8 mouse cellular contexts compared by ENCODE assay signal in genomic region chr17:27557181-27557926, GRCm38 (mm10). TPM values are rescaled to one million over a fixed set of nuclear protein-coding genes. Genes with fewer than 3 reads are reported as not detected.
DNase-seq lines count a peak whose midpoint lies in the region; ATAC-seq and TF ChIP-seq lines count a peak whose summit lies in the region.

No protein-coding gene starts in this region.

- H3K4me2 ChIP-seq in forebrain, embryonic 13.5 days, result peak overlapping the region; percentile 85

- H3K36me3 ChIP-seq in kidney, adult 2 months (ENCODE audit: control insufficient read depth, insufficient read depth, low read length), result no peaks in the 10 kb centered on the region
- peaks cover 18% of the 10 kb centered on the region for H3K36me3 ChIP-seq in forebrain, embryonic 13.5 days (ENCODE audit: poor library complexity, severe bottlenecking)
- H3K36me3 ChIP-seq in megakaryocyte, embryonic 14.5 days (replicated peaks; ENCODE audit: low read length), result peaks cover 31% of the 10 kb centered on the region

- no peak for TF ChIP-seq CTCF in kidney, adult 2 months (conservative IDR thresholded peaks at IDR 0.05; ENCODE audit: insufficient read depth, insufficient read length, low read depth, low read length)

- peaks cover 4% of the 10 kb centered on the region; the same call in 1 of the 2 replicates for H3K4me1 ChIP-seq in kidney, adult 2 months (ENCODE audit: control insufficient read depth, insufficient read depth, low read length)
- peaks cover 48% of the 10 kb centered on the region for H3K4me1 ChIP-seq in forebrain, embryonic 13.5 days
- peaks cover 86% of the 10 kb centered on the region for H3K4me1 ChIP-seq in megakaryocyte, embryonic 14.5 days

- no peak overlapping the region for H3K27ac ChIP-seq in kidney, adult 2 months (ENCODE audit: insufficient read depth, low read depth, low read length)
- H3K27ac ChIP-seq in forebrain, embryonic 13.5 days, result peak overlapping the region; percentile 97

- H3K4me3 ChIP-seq in kidney, adult 2 months (ENCODE audit: insufficient read depth, low read depth, low read length), result peak overlapping the region; percentile 61
- peak overlapping the region; percentile 78 for H3K4me3 ChIP-seq in forebrain, embryonic 13.5 days
- H3K4me3 ChIP-seq in megakaryocyte, embryonic 14.5 days (replicated peaks), result peak overlapping the region; percentile 96

- no peak for TF ChIP-seq POLR2A in kidney, adult 2 months (IDR thresholded peaks at IDR 0.05; ENCODE audit: low read depth, low read length)

- 3% methylated on average over 65 of the region's 75 CpGs for WGBS in kidney, adult 2 months
- WGBS in forebrain, embryonic 13.5 days, result under 1% methylated on average over 54 of the region's 75 CpGs

- H3K9ac ChIP-seq in forebrain, embryonic 13.5 days, result peak overlapping the region; percentile 95

- peak; percentile 50 for ATAC-seq in forebrain, embryonic 13.5 days

- H3K9me3 ChIP-seq in forebrain, embryonic 13.5 days (replicated peaks), result no peaks in the 10 kb centered on the region
- no peaks in the 10 kb centered on the region for H3K9me3 ChIP-seq in megakaryocyte, embryonic 14.5 days

- H3K27me3 ChIP-seq in kidney, adult 2 months (replicated peaks; ENCODE audit: control insufficient read depth, insufficient read depth, low read length), result no peaks in the 10 kb centered on the region
- H3K27me3 ChIP-seq in forebrain, embryonic 13.5 days, result no peaks in the 10 kb centered on the region; the same call in 1 of the 2 replicates
- H3K27me3 ChIP-seq in megakaryocyte, embryonic 14.5 days (replicated peaks), result no peaks in the 10 kb centered on the region

- no peak for DNase-seq in kidney, adult 2 months
- no peak for DNase-seq in kidney, adult 8-10 months
- peak; percentile 86 for DNase-seq in R1 (ENCODE audit: low read depth, low spot score)
- peak; percentile 72 for DNase-seq in kidney, postnatal 10 days
- peak; percentile 73 to 86 for DNase-seq in spleen, postnatal 4 days (ENCODE audit: low spot score in 2 of 2)
- no peak for DNase-seq in left cerebral cortex, adult 8-10 months (ENCODE audit: low spot score in 2 of 2)

RNA-seq across cellular contexts. Expression of gene Hmga1, which starts 1.1 kb away (rescaled TPM):
- polyA plus RNA-seq in kidney, adult 2 months (2012; rRNA removed), result 37.4 and 38.9 TPM in 2 replicates
- polyA plus RNA-seq in forebrain, embryonic 13.5 days (2015; fragmentation: Nextera tagmentation; extraction: Ambion mirVana), result 147 and 165 TPM in 2 replicates
- 3,567 and 8,363 TPM in 2 replicates for polyA plus RNA-seq in megakaryocyte, embryonic 14.5 days (2012; ENCODE audit: insufficient read depth, low replicate concordance)
- 10 to 100 TPM; 43.7 to 50.0 (median 47.5) TPM for total RNA-seq in left cerebral cortex, adult 8-10 months (2022)

RNA-seq across cellular contexts. Expression of gene AI413582, which starts 8.2 kb away (rescaled TPM):
- 41.7 and 55.7 TPM in 2 replicates for polyA plus RNA-seq in kidney, adult 2 months (2012; rRNA removed)
- polyA plus RNA-seq in forebrain, embryonic 13.5 days (2015; fragmentation: Nextera tagmentation; extraction: Ambion mirVana), result 22.2 and 25.2 TPM in 2 replicates
- 81.1 and 284 TPM in 2 replicates for polyA plus RNA-seq in megakaryocyte, embryonic 14.5 days (2012; ENCODE audit: insufficient read depth, low replicate concordance)
- 10 to 100 TPM; 61.5 to 87.6 (median 74.4) TPM for total RNA-seq in left cerebral cortex, adult 8-10 months (2022)

RNA-seq across cellular contexts. Expression of gene Grm4, which starts 36.2 kb away (rescaled TPM):
- polyA plus RNA-seq in kidney, adult 2 months (2012; rRNA removed), result 0.02 and 0.03 TPM in 2 replicates
- polyA plus RNA-seq in forebrain, embryonic 13.5 days (2015; fragmentation: Nextera tagmentation; extraction: Ambion mirVana), result 2.2 and 2.4 TPM in 2 replicates
- not detected in 2 replicates for polyA plus RNA-seq in megakaryocyte, embryonic 14.5 days (2012; ENCODE audit: insufficient read depth, low replicate concordance)
- total RNA-seq in left cerebral cortex, adult 8-10 months (2022), result 10 to 100 TPM; 28.5 to 39.0 (median 32.3) TPM

Comparison
In these comparisons a context has a peak if more than half of its experiments do, and no peak if none do; other contexts are left out.
1. DNase-seq: peak in R1 (single experiment), kidney, postnatal 10 days (single experiment) and spleen, postnatal 4 days (2 of 2); none in kidney, adult 2 months (single experiment), kidney, adult 8-10 months (0 of 2) and left cerebral cortex, adult 8-10 months (0 of 2).
2. RNA of gene Hmga1, which starts 1.1 kb away (polyA plus RNA-seq): 3,567 to 8,363 TPM in megakaryocyte, embryonic 14.5 days; 147 to 165 TPM in forebrain, embryonic 13.5 days and 37.4 to 38.9 TPM in kidney, adult 2 months; every median in the first group is over 10 times any median in the second.
3. Peak in every context shown above with its lines, with median percentiles within 50 percentile points of each other: H3K4me3 ChIP-seq.